Mouse (Mus musculus): ENCODE measurements around the gene Anp32e.
"Not testable (repeated sequence)": the region's sequence is repeated elsewhere in the genome, so short reads cannot be mapped to it uniquely, and the experiment has no call there.

Gene Anp32e

GRCm38 (mm10) chr3:95945731-95946240 lies 16.7 kb downstream of the Anp32e start:
- no peak for DNase-seq

DNA sequence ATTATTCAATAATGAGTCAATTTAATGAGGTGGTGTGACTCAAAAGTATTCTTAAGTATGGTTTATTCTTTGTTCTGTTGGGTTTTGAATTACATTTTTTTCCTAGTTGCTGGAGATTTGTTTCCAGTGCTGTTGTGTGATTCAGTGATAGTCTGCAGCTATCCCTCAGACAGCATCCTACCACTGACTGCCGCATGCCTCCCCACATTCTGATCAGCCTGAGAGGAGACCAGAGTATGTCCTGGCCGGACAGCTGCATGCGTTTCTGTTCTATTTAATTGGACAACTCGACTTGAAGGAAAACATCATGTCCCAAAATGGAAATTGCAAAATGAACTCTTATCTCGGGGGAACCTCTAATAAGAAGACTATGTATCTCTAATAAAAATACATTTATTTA lies 19.3 kb downstream of the Anp32e start:
- DNase-seq, result no peak

DNA sequence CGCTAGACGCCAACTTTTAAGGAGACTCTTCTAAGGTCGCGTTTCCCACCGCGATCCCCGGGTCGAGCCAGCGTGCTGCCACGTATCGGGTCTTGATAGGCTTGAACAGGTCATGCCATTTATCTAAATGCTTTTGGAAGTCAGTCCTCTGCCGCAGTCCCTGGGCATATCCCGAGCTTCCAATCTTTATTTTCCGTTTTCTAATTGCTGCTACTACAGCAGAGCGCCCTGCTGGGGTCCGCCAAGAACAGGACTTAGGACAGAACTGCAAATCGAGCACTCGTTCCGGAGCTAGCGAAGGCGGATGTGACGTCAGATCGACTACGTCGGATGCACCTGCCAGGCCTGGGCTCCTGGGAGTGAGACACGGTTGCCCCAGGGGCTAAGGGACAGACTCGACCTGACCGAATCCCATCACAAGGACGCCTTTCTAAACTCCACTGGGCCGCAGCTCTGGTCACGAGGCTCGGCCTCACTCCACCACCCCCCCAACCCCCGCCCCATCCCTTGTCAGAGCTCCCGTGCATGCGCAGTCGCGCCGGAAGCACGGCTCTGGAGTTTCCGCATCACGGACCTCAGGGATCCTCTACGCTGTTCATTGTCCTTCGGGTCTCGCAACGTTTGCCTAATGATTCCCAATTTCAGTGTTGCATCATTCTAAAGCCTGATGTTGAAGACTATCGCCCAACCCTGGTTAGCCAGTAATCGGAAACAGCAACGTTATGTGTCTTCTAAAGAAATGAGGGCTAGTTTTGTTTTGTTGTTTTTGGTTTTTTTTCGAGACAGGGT lies 21.9 kb downstream of the Anp32e start:
- peak; percentile 80 to 87 for DNase-seq

- not testable (repeated sequence) for DNase-seq
These were observed 22.5 kb downstream of the Anp32e start for GRCm38 (mm10) chr3:95951566-95951965.

DNA sequence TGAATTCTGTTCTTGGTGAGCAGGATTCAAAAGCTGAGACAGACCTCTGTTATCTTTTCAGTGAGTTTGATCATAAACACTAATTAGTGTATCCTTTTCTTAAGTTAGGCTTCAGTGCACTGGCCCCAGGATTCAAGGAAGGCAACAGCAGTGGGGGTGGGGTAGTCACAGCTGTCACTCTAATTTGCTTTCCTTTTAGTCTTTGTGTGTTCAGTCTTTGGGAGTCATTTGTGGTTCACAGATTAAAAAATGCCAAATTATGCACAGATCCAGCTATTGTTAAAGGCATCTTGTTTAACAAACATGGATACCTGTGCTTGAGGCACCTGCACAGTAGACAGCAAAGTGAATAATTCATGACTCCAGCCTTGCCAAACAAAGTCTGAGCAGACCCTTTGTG lies 24.0 kb downstream of the Anp32e start:
- DNase-seq, result no peak

GRCm38 (mm10) chr3:95953522-95953921 lies 24.5 kb downstream of the Anp32e start:
- DNase-seq, result no peak

- DNase-seq, result not testable (repeated sequence)
These were observed 25.7 kb downstream of the Anp32e start for GRCm38 (mm10) chr3:95954648-95955173.

DNA sequence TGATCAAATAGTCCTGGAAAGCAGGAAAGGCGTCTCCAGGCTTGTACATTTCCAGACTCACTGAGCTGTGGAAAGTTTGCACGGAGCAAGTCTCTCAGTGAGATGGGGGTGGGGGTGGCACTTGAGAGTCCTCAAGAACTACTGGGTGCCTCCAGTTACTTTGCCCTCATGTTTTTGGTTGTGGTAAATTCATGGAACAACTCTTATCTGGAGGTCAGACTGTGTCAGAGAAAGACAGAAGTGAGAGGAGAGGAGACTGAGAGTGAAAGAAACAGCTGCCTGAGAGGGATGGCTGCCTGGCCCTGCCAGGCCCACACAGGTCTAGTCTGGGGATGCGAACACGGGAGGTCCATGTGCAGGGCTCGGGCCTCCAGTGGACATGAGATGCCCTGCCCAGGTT lies 26.3 kb downstream of the Anp32e start:
- no peak for DNase-seq

DNA sequence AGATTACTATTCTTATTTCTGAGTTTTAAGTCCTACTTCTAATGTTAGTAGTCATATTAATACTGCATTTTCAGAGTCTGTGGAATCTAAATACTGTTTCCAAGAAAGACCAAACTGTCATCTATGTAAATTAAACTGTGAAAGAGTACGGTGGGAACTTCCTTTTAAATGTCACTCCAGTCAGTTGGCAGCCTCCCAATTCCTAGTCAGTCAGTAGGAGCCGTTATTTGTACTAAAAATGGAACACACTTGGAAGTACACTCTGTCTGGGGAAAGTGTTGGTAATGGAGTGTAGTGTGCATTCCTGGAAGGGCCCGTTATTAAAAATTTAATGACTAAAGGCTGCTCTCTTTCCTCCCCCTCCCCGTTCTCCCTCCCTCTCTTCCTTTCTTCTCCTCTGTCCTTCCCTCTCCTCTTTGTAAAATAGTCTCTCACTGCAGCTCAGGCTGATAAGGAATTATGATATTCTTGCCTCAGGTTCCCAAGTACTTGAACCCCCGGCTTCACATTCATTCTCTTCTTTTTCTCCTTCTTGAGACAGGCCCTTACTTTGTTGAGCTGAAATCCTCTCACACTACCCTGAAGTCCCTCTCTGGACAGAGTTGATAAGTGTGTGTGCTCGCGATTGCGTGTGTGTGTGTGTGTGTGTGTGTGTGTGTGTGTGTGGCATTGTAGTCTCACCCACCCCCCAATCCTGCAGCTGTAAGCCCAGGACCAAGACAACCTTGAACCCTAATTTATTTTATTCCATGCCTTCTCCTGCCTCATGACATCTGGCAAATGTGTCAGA lies 28.5 kb downstream of the Anp32e start:
- DNase-seq, result no peak

DNA sequence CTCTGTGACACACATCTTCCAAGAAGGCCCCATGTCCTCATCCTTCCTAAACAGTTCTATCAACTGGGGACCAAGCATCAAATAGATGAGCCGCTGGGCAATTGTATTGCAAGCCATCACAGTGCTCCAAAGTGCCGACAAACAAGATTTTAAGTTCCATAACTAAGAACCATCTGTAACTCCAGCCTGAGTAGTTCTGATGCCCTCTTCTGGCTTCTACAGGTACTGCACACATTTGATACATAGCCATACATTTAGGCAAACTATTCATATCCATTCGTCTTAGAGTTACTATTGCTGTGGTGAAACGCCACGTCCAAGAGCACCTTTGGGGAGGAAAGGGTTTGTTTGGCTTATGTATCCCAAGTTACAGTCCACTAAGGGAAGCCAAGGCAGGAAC lies 30.0 kb downstream of the Anp32e start:
- DNase-seq, result no peak

GRCm38 (mm10) chr3:95959807-95960206 lies 30.8 kb downstream of the Anp32e start:
- no peak for DNase-seq

- not testable (repeated sequence) for DNase-seq
These were observed 33.1 kb downstream of the Anp32e start for GRCm38 (mm10) chr3:95962182-95962581.

DNA sequence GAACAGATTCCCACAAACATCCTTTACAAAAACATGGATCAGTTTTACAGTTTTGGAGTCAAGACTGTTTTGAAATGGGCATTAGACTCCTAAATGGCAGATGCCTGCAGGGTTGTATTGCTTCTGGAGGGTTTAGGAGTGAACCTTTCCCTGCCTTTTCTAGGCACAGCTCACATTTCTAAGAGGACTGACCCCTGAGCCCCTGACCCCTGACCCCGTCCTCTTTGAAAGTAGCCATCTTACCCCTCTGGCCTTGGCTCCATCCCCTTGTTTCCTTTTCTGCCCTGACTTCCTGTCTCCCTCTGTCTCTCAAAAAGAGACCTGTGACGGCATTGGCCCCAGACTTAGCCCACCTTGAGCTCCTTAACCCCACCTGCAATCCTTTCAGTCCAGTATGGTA lies 34.2 kb downstream of the Anp32e start:
- DNase-seq, result no peak

- no peak for DNase-seq
These were observed 34.6 kb downstream of the Anp32e start for GRCm38 (mm10) chr3:95963681-95964080.

- DNase-seq, result no peak
These were observed 36.7 kb downstream of the Anp32e start for GRCm38 (mm10) chr3:95965518-95966451.

- no peak for DNase-seq
These were observed 40.2 kb downstream of the Anp32e start for GRCm38 (mm10) chr3:95969277-95969676.

DNA sequence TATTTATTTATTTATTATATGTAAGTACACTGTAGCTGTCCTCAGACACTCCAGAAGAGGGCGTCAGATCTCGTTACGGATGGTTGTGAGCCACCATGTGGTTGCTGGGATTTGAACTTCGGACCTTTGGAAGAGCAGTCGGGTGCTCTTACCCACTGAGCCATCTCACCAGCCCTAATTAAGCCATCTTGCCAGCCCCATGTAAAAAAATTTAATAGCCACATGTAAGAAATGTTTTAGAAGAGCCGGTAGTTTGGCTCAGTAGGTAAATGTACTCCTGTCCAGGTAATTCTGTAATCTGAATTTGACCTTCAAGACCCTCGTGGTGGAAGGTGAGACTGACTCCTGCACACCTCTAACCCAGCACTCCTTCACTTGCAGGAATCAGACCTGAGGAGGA lies 41.6 kb downstream of the Anp32e start:
- DNase-seq, result not testable (repeated sequence)

DNA sequence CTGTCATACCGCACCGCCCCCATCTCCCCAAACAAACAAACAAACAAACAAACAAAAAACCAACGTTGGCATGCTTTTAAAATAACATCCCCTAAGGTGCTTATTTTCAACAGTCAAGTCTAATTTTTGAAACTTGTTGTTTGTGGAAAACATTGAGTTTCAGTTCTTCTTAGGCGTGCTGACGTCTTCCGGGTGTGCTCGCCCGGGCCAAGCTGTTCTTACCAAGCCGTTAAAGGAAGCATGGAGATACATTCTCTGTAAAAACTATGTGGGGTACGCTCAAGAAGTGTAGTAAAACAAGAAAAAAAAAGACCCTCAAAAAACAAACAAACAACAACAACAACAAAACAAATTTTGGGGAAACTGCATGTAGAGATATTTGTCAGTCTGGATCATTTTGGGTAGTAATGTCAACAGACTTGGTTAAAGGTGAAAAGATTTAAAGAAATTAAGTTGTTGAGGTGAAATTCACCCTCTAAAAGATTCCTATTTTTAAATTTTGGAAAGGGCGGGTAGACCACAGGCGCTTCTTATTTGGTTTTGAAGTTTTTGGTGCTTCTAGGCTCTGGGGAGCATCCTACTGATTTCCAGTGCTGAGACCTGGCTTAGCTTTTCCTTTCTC lies 43.3 kb downstream of the Anp32e start:
- DNase-seq, result no peak

DNA sequence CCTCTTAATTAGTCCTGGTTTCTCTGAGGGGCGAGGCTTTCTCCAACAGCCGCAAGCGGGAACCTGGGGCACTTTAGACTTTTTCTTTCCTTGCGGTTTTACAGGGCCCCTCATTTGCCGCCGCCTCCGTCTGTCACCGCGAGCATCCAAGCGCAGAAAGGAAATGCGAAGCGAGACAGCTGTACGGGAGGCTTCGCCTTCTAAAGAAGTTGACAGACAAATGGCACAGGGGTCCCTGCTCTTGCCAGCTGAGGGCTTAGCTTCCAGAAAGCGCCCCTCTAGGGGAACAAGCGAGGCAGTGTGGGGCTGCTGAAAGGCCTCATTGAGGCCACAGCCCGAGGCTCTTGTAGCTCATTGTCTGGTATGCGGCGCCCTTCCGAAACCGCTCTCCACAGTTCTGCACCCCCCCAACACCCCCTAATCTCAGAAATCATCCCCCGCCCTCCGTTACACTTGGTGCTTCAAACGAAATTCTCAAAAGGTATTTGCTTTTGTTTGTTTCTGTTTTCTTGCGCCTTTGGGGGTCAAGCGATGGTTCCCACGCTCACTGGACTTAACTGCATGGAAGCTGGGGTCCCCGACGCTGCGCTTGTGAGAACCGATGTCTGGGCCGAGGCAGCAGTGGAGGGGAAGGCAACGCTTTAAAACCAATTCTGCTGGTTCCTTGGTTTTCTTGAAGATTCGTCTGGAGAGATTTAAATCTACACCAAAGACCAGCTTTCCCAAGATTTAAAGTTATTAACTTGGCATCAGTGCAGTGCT lies 44.0 kb downstream of the Anp32e start:
- DNase-seq, result peak; percentile 67 to 74

DNA sequence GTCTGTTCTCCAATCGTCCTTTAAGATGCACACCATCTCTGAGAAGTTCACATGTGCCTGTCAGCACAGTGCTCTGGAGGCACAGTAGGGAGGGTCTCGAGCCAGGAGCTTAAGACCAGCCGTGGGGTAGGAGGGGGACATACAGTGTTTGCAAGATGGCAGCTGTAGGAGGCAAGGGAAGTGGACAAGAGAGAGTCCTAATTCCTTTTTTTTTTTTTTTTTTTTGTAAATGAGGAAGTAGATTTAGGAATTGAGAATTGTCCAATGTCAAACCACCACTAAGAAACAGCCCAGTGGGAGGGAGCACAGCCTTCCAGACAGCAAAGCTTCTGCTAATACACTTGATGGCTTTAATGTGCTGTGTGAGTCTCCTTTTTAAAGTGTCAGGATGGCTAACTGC lies 48.0 kb downstream of the Anp32e start:
- DNase-seq, result no peak

GRCm38 (mm10) chr3:95977587-95977986 lies 48.5 kb downstream of the Anp32e start:
- not testable (repeated sequence) for DNase-seq
